Mouse (Mus musculus): Measurements from ENCODE around the gene Dennd4a.

The Dennd4a gene

GRCm38 (mm10) chr9:64790673-64791660 lies 20.2 kb upstream of the Dennd4a start:
- DNase-seq (ENCODE audit: low read depth in 2 of 2, low spot score in 2 of 2) = no peak

GRCm38 (mm10) chr9:64791676-64792075 lies 19.5 kb upstream of the Dennd4a start:
- no peak for DNase-seq (ENCODE audit: low read depth in 2 of 2, low spot score in 2 of 2)

DNA sequence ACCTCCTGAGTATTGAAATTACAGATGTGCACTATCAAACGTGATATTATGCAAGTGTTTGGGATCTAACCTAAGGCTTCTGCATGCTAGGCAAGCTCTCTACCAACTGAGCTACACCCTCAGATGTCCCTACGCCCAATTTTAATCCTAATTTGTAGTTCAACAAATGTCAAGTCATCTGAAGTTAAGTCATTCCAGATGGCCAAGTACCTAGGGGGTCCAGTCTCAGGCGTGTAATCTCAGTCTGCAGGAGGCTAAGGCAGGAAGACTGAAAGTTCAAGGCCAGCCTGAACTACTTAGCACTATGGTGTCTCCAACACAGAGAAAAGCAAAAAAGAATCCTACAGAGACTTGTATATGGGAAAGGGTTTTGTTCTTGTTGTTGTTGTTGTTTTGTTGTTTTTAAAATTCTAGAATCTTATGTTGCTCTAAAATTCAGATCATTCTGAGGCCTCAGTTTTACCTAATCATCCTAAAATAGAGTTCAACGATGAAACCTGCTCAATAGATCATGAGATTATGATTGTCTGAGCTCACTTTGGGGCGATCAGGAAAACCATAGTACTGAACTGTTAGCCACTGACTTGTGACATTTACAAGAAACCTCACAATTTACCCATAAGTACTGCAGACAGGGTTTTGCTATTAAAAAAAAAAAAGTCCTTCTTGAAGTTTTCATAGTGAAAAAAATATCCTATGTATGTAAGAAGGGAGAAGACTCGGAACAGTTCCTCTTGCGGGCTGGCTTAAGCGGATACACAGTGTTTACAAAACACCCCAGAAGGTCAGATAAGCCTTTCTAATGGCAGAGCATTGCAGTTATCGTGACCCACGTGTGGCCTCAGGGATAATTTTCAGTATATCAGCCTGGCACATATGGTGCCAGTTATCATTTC lies 18.5 kb upstream of the Dennd4a start:
- no peak for DNase-seq (ENCODE audit: low read depth in 2 of 2, low spot score in 2 of 2)

DNA sequence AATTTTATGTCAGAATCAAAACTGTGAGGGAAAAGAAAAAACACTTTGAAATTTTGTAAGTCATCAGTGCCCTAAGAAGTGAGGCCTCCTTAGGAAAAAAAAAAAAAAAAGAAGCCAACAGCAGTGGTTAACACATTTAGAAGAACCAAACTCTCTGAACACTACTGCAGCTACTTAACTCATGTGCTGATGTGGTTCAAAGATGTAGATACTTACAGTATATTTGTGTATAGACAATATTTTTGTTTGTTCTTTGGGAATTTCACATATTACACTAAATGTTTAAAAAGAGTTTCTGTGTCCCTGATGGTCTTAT lies 17.9 kb upstream of the Dennd4a start:
- DNase-seq (ENCODE audit: low read depth in 2 of 2, low spot score in 2 of 2) = no peak

- DNase-seq (ENCODE audit: low read depth in 2 of 2, low spot score in 2 of 2) = no peak
Observed at GRCm38 (mm10) chr9:64793794-64794193, 17.3 kb upstream of the Dennd4a start.

- no peak for DNase-seq (ENCODE audit: low read depth in 2 of 2, low spot score in 2 of 2)
Observed at GRCm38 (mm10) chr9:64794448-64795420, 16.4 kb upstream of the Dennd4a start.

DNA sequence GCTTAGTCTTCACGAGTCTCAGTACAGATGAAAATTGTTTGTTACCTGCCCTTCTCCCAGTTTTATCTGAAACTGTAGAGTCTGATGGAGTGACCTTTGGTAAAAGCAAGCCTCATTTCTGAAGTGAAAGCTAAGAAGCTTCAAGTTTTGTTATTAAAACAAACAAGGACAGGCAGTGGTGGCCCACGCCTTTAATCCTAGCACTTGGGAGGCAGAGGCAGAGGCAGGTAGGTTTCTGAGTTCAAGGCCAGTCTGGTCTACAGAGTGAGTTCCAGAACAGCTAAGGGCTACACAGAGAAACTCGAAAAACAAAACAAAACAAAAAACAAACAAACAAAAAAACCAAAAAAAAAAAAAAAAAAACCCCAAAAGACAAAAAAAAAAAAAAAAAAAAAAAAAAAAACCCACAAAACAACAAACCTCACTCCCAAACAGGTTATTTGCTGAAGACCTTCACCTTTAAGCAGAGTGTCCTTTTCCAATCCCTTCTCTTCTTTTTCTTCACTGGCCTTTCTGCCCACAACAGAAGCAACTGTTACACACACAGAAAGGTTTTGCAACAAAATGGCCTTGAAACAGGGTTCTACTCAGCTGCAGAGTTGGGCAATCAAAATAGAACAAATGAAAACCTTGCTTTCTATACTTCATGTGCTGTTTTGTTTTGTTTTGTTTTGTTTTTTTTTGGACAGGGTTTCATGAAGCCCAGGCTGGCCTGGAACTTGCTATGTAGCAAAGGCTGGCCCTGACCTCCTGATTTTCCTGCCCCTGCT lies 15.1 kb upstream of the Dennd4a start:
- no peak for DNase-seq (ENCODE audit: low read depth in 2 of 2, low spot score in 2 of 2)

DNA sequence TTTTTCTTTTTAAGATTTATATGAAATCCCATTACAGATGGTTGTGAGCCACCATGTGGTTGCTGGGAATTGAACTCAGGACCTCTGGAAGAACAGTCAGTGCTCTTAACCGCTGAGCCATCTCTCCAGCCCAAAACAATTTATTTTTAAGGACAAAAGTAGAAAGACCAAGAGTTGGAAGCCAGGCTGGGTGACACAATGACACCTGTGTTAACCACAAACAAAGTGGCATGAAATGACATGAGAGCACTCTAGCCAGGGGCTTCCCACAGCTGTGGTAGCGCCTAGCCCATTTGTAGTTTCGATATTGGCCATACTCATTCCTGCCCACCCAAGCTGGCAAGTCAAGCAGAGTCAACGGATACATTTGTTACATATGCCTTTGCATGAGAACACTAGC lies 13.7 kb upstream of the Dennd4a start:
- peak; percentile 6 to 11 for DNase-seq (ENCODE audit: low read depth in 2 of 2, low spot score in 2 of 2)

- no peak for DNase-seq (ENCODE audit: low read depth in 2 of 2, low spot score in 2 of 2)
Observed at GRCm38 (mm10) chr9:64798099-64798498, 13.0 kb upstream of the Dennd4a start.

DNA sequence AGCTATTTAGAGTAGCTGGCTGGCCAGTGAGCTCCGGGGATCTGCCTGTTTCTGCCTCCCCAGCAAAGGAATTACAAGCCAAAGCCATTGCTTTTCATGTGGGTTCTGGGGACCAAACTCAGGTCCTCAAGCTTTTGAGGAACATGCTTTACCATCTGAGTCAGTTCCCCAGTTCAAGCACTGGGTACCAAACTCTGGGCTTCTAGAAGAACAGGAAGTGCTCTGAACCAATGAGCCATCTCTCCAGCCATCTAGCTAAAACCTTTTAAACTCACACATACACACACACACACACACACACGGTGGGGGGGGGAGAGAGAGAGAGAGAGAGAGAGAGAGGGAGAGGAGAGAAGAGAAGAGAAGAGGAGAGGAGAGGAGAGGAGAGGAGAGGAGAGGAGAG lies 12.3 kb upstream of the Dennd4a start:
- no peak for DNase-seq (ENCODE audit: low read depth in 2 of 2, low spot score in 2 of 2)

DNA sequence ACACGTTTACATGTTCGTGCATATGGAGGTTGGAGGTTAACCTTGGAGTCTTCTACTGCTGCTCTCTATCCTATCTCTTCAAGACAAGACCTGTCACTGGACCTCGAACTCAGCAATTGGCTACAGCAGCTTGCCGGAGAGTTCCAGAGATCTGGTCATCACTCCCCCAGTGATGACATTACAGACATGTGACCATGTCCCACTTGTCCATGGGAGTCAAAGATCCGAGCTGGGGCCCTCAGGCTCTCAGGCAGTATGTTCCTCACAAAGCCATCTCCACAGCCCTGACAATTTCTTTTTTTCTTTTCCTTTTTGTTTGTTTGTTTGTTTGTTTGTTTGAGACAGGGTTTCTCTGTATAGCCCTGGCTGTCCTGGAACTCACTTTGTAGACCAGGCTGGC lies 11.6 kb upstream of the Dennd4a start:
- no peak for DNase-seq (ENCODE audit: low read depth in 2 of 2, low spot score in 2 of 2)

- no peak for DNase-seq (ENCODE audit: low read depth in 2 of 2, low spot score in 2 of 2)
Observed at GRCm38 (mm10) chr9:64802561-64802960, 8.6 kb upstream of the Dennd4a start.

DNA sequence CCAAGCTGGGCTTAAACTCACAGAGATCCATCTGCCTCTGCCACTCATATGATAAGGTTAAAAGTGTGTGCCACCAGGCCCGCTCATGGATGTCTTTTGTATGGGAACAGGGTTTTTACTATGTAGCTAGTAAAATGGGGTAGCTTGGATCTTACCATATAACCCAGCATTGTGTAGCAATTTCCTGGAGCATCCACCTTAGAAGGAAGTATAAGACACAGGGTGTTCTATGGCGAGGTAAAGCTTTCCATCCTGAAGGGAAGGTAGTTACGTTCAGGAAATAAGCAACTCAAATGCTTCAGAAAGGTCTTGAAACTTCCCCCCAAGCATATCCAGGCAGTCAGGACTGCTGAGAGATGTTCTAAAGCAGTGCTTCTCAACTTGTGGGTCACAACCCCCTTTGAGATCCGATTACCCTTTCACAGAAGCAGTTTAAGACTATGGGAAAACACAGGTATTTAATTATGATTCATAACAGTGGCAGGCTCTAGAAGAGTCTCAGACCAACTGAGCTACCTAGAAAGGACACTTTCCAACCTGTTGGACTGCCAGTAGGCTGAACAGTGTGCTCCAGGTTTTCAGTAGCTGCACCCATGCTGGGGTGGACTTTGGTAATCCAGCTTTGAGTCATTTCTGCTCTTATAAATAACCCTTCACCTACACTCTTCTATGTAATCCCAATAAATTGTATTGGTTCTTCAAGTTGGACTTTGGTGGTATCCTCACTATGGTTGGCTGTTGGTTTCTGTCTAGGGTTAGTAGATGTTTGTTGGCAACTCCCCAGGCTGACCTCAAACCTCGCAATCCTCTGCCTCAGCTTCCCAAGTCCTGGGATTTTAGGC lies 7.5 kb upstream of the Dennd4a start:
- DNase-seq (ENCODE audit: low read depth in 2 of 2, low spot score in 2 of 2) = no peak

DNA sequence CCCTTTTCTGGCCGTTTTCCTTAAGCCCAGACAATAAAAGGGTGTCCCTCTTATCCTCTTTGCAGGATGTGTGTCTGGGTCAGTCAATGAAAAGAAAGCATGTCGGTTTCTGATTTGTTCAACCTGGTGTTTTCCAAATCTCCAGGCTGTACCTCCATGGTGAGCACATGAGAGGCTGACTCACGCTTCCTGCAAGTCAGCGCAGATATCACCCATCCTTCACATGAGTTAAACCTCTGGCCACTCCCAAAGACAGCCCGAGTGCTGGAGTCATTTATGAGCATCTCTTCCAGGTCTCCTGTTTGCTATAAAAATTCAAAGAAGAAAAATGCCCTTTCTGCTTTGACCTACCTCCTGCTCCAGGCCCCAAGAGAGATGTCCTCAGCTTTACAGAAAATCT lies 5.3 kb upstream of the Dennd4a start:
- no peak for DNase-seq (ENCODE audit: low read depth in 2 of 2, low spot score in 2 of 2)

- DNase-seq (ENCODE audit: low read depth in 2 of 2, low spot score in 2 of 2) = no peak
Observed at GRCm38 (mm10) chr9:64806335-64807060, 4.6 kb upstream of the Dennd4a start.

GRCm38 (mm10) chr9:64807061-64807808 lies 3.9 kb upstream of the Dennd4a start:
- DNase-seq (ENCODE audit: low read depth in 2 of 2, low spot score in 2 of 2) = no peak

GRCm38 (mm10) chr9:64809851-64810250 lies 1.3 kb upstream of the Dennd4a start:
- DNase-seq (ENCODE audit: low read depth in 2 of 2, low spot score in 2 of 2) = no peak

Data from CD8-positive naive resting alpha-beta T cell, adult 2 months (primary cell).